Mouse (Mus musculus) lung, postnatal 36 days (tissue): ENCODE measurements around the gene Apoc2.

Experiments
- DNase-seq: peaks from one replicate; pipeline ENCODE4 v3.0.0; 2022; ENCODE audit warnings: mixed read lengths

Apoc2 gene

GRCm38 (mm10) chr7:19628192-19628535 lies 49.6 kb downstream of the Apoc2 start:
- DNase-seq, result no peak

GRCm38 (mm10) chr7:19627721-19628120 lies 50.0 kb downstream of the Apoc2 start:
- no peak for DNase-seq

GRCm38 (mm10) chr7:19623433-19623832 lies 54.3 kb downstream of the Apoc2 start:
- no peak for DNase-seq

GRCm38 (mm10) chr7:19622241-19622640 lies 55.5 kb downstream of the Apoc2 start:
- no peak for DNase-seq
